Mouse (Mus musculus) brain, embryonic 14.5 days (tissue): ENCODE measurements at regions not wholly inside any gene's neighbourhood (a gene's known extent, or its start where the extent isn't known, plus 50 kb on each side); places are given as distances from the start of the nearest gene placed in this dataset.

Source experiments
- CTCF ChIP-seq: fragments of 200-500 bp; IDR thresholded peaks from 2 replicates; pipeline ENCODE4 v1.5.1; 2012; ENCODE audit warnings: inconsistent platforms, mild to moderate bottlenecking, moderate library complexity, borderline replicate concordance; ENCODE audit not compliant: insufficient read depth, insufficient read length; ENCODE audit errors: extremely low read depth
- POLR2A ChIP-seq: fragments of 200-500 bp; IDR thresholded peaks from 2 replicates; pipeline ENCODE4 v1.6.1; 2012; ENCODE audit warnings: mild to moderate bottlenecking, inconsistent platforms, borderline replicate concordance; ENCODE audit not compliant: poor library complexity, insufficient read depth, insufficient read length, severe bottlenecking; ENCODE audit errors: extremely low read depth

GRCm38 (mm10) chr2:30700890-30701289 is 102.6 kb downstream of the 1700001O22Rik start:
- TF ChIP-seq POLR2A (no peak), CTCF (no peak)
